Mouse (Mus musculus): ENCODE results near the gene Pank3.

DNA sequence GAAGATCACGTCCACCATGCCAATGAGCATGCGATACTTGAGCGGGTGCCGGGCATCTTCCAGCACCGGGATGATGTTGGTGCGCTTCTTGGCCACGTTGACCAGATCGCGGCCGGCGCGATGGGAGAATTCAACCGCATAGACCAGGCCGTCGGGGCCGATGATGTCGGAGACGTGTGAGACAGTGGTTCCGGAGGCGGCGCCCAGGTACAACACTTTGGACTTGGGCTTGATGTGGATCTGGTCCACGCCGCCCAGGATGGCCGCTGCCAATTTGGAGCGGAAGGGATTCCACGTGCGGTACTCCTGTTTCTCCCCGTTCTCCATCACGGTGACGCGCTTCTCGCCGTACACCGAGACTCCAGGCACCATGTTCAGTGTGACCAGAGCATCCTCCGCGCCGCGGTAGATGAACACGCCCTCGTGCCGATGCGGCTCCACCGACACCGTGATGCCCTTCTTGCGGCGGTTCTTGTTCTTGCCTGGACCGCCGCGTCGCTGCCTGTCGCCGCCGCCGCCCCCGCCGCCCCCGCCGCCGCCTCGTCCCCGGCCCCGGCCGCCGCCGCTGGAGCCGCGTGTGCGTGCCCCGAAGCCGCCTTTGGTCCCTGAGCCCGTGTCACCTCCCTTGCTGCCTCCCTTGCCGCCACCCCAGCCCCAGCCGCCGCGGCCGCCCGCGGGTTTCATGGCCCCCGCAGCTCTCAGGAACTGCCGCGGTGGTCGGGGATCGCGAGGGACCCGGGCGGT lies 28.6 kb downstream of the Pank3 start:
- no peak for TF ChIP-seq CTCF (IDR thresholded peaks at IDR 0.05 in 2 of 3, conservative IDR thresholded peaks at IDR 0.05 in 1 of 3; ENCODE audit: control insufficient read depth in 1 of 3, insufficient read depth in 1 of 3, low read depth in 2 of 3, low read length in 3 of 3, poor library complexity in 1 of 3, severe bottlenecking in 1 of 3)
- no peak for TF ChIP-seq MYC (IDR thresholded peaks at IDR 0.05; ENCODE audit: low read depth, low read length)
- no peak for TF ChIP-seq POLR2AphosphoS2 (IDR thresholded peaks at IDR 0.05; ENCODE audit: low read length)
- TF ChIP-seq TAL1 (IDR thresholded peaks at IDR 0.05; ENCODE audit: low read length) = no peak
- no peak for TF ChIP-seq POLR2AphosphoS5 (IDR thresholded peaks at IDR 0.05; ENCODE audit: borderline replicate concordance, low read depth, low read length)
- no peak for TF ChIP-seq TCF12 (IDR thresholded peaks at IDR 0.05; ENCODE audit: low read depth, low read length)
- TF ChIP-seq EP300 (IDR thresholded peaks at IDR 0.05; ENCODE audit: low read depth in 1 of 2, low read length in 2 of 2) = no peak
- no peak for TF ChIP-seq ELF1 (IDR thresholded peaks at IDR 0.05; ENCODE audit: low read depth, low read length)
- TF ChIP-seq USF1 (IDR thresholded peaks at IDR 0.05; ENCODE audit: low read depth, low read length) = no peak
- TF ChIP-seq BHLHE40 (IDR thresholded peaks at IDR 0.05; ENCODE audit: borderline replicate concordance, low read depth, low read length) = no peak
- TF ChIP-seq ZC3H11A (IDR thresholded peaks at IDR 0.05; ENCODE audit: low read depth, low read length) = no peak
- TF ChIP-seq CHD2 (IDR thresholded peaks at IDR 0.05; ENCODE audit: low read length) = no peak
